Mouse (Mus musculus) heart, postnatal 4 days (tissue): ENCODE results near the gene Ggcx. TPM values are rescaled to one million over a fixed set of nuclear protein-coding genes. Genes with fewer than 3 reads are reported as not detected.
A peak's percentile ranks its signal among the peaks of the same experiment; 100 is the strongest.

Experiments used
- DNase-seq: peaks from one replicate; pipeline ENCODE4 v3.0.0; 2021
- total RNA-seq, 2 experiments: library from RNA; stranded (reverse); gene quantifications; 2 replicates each; pipeline ENCODE4 v1.2.3; 2021

The Ggcx gene
- total RNA-seq, result 10 to 100 TPM; 26.8 to 28.2 TPM

GRCm38 (mm10) chr6:72414076-72414756 is at the start of gene Ggcx:
TSS of gene Ggcx (plus strand) at chr6:72414308.
- DNase-seq, result peak; percentile 96

- DNase-seq, result no peak
Measured at GRCm38 (mm10) chr6:72364985-72365384, 49.1 kb upstream of the Ggcx start.

GRCm38 (mm10) chr6:72366304-72366703 is 47.8 kb upstream of the Ggcx start:
- no peak for DNase-seq

- DNase-seq, result no peak
Measured at GRCm38 (mm10) chr6:72366844-72367443, 47.2 kb upstream of the Ggcx start, which contains the start of gene Rnf181. TSS of gene Rnf181 (minus strand) at chr6:72366956.

GRCm38 (mm10) chr6:72367460-72367974 is 46.6 kb upstream of the Ggcx start:
- no peak for DNase-seq

- DNase-seq, result no peak
Measured at GRCm38 (mm10) chr6:72369557-72369956, 44.6 kb upstream of the Ggcx start.

GRCm38 (mm10) chr6:72370091-72370490 is 44.0 kb upstream of the Ggcx start:
- peak; percentile 36 for DNase-seq

GRCm38 (mm10) chr6:72371147-72371546 is 43.0 kb upstream of the Ggcx start:
- peak; percentile 64 for DNase-seq

- DNase-seq, result no peak
Measured at GRCm38 (mm10) chr6:72371571-72371970, 42.5 kb upstream of the Ggcx start.

- DNase-seq, result no peak
Measured at GRCm38 (mm10) chr6:72373184-72373583, 40.9 kb upstream of the Ggcx start.

- no peak for DNase-seq
Measured at GRCm38 (mm10) chr6:72374206-72374605, 39.9 kb upstream of the Ggcx start.

- DNase-seq, result no peak
Measured at GRCm38 (mm10) chr6:72374820-72375563, 39.1 kb upstream of the Ggcx start.

GRCm38 (mm10) chr6:72378510-72379234 is 35.4 kb upstream of the Ggcx start:
- DNase-seq, result no peak

GRCm38 (mm10) chr6:72379377-72380130 is 34.6 kb upstream of the Ggcx start:
- DNase-seq, result no peak

- DNase-seq, result peak; percentile 87
Measured at GRCm38 (mm10) chr6:72380131-72380770, 33.9 kb upstream of the Ggcx start, which contains the start of gene Vamp5. TSS of gene Vamp5 (minus strand) at chr6:72380468.

- DNase-seq, result no peak
Measured at GRCm38 (mm10) chr6:72382494-72382893, 31.6 kb upstream of the Ggcx start.

GRCm38 (mm10) chr6:72383142-72383820 is 30.8 kb upstream of the Ggcx start:
- no peak for DNase-seq

GRCm38 (mm10) chr6:72383952-72384351 is 30.2 kb upstream of the Ggcx start:
- no peak for DNase-seq

GRCm38 (mm10) chr6:72385258-72385657 is 28.9 kb upstream of the Ggcx start:
- DNase-seq, result no peak

GRCm38 (mm10) chr6:72386561-72386960 is 27.5 kb upstream of the Ggcx start:
- DNase-seq, result no peak

- DNase-seq, result no peak
Measured at GRCm38 (mm10) chr6:72387816-72388215, 26.3 kb upstream of the Ggcx start.
